Mouse (Mus musculus) intestine, postnatal 0 days (tissue): ENCODE measurements around the gene Hbb-y. TPM values are rescaled to one million over a fixed set of nuclear protein-coding genes. Genes with fewer than 3 reads are reported as not detected.

Experiments
- ATAC-seq: fragments of 200-750 bp; cut with Nextera tagmentation; 2 replicates; pipeline ENCODE4 v1.8.0; 2017; ENCODE audit warnings: mild to moderate bottlenecking, moderate TSS enrichment, moderate library complexity
- H3K27ac ChIP-seq: fragments of 300-500 bp; sonication (generic); 2 replicates; pipeline ENCODE4 v1.5.1; 2014; ENCODE audit warnings: mild to moderate bottlenecking, low read depth, low read length, moderate library complexity
- H3K27me3 ChIP-seq: fragments of 300-500 bp; sonication (generic); replicated peaks from 2 replicates; pipeline ENCODE4 v1.6.1; 2014; ENCODE audit warnings: low read length, mixed read lengths; ENCODE audit not compliant: control insufficient read depth, insufficient read depth
- H3K36me3 ChIP-seq: fragments of 300-500 bp; sonication (generic); 2 replicates; pipeline ENCODE4 v1.6.1; 2014; ENCODE audit warnings: mild to moderate bottlenecking, moderate library complexity; ENCODE audit not compliant: control insufficient read depth, insufficient read depth
- H3K4me1 ChIP-seq: fragments of 300-500 bp; sonication (generic); replicated peaks from 2 replicates; pipeline ENCODE4 v1.6.1; 2014; ENCODE audit warnings: antibody characterized with exemption, low read length, mixed read lengths; ENCODE audit not compliant: control insufficient read depth, insufficient read depth
- H3K4me2 ChIP-seq: fragments of 300-500 bp; sonication (generic); replicated peaks from 2 replicates; pipeline ENCODE4 v1.6.1; 2014; ENCODE audit warnings: low read depth, mild to moderate bottlenecking, moderate library complexity
- H3K4me3 ChIP-seq: fragments of 300-500 bp; sonication (generic); 2 replicates; pipeline ENCODE4 v1.5.1; 2014; ENCODE audit warnings: low read depth, low read length
- H3K9ac ChIP-seq: fragments of 300-500 bp; sonication (generic); 2 replicates; pipeline ENCODE4 v1.6.1; 2014; ENCODE audit warnings: mild to moderate bottlenecking, low read depth, low read length
- H3K9me3 ChIP-seq: fragments of 300-500 bp; sonication (generic); 2 replicates; pipeline ENCODE4 v1.6.1; 2016; ENCODE audit warnings: mixed run types; ENCODE audit not compliant: control insufficient read depth
- CTCF ChIP-seq: sonication (generic); IDR thresholded peaks from 2 replicates; pipeline ENCODE4 v1.5.1; 2016; ENCODE audit warnings: low read depth, mild to moderate bottlenecking, control low read depth, antibody characterized with exemption, moderate library complexity
- WGBS: fragments of 180-500 bp; shearing (Covaris S2); extraction: QIAGEN DNeasy Blood & Tissue Kit; methylation state at CpG from one replicate; pipeline ENCODE4 v1.1.7; 2014; 5-methylcytosine and 5-hydroxymethylcytosine counted together
- polyA plus RNA-seq: library from polyadenylated mRNA; unstranded; fragments of >200 nt; fragmentation: Nextera tagmentation; extraction: Ambion mirVana; gene quantifications from 2 replicates; pipeline ENCODE4 v1.2.1, GENCODE M21; 2015

The Hbb-y gene
- polyA plus RNA-seq, 1 experiment from 2014 or later: 0.52 TPM

- Histone ChIP-seq H3K4me3 (no peak overlapping the region), H3K27me3 (no peaks in the 10 kb centered on the region), H3K4me2 (no peak overlapping the region), H3K9me3 (no peaks in the 10 kb centered on the region), H3K27ac (no peak overlapping the region), H3K36me3 (no peaks in the 10 kb centered on the region), H3K9ac (no peak overlapping the region), H3K4me1 (no peaks in the 10 kb centered on the region)
- no peak for TF ChIP-seq CTCF
- no peak for ATAC-seq
Measured at GRCm38 (mm10) chr7:103865716-103866115, 12.7 kb upstream of the Hbb-y start.

DNA sequence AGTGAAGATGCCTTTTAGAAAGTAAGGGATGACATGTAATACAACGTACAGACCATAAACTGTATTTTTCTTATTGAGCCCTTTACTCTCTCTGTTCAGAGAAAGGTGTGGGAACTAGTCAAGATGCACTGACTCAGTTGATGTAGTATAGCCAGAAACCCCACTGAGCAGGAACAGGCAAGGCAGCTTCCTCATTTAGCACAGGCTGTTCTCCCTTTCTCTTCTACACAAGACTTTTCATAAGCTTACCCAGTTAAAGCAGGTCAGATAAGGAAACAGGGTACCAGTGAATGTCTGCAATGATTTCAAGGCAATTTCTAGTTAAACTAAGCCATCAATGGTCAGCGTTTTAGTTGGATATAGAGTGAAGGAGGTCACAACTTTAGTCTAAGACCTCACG is 8.5 kb upstream of the Hbb-y start:
- Histone ChIP-seq H3K27ac (no peak overlapping the region), H3K4me3 (no peak overlapping the region), H3K27me3 (no peaks in the 10 kb centered on the region), H3K4me2 (no peak overlapping the region), H3K4me1 (no peaks in the 10 kb centered on the region), H3K9ac (no peak overlapping the region), H3K9me3 (no peaks in the 10 kb centered on the region), H3K36me3 (no peaks in the 10 kb centered on the region)
- TF ChIP-seq CTCF: no peak
- no peak for ATAC-seq
- WGBS: 83% methylated on average over 3 of the region's 3 CpGs

DNA sequence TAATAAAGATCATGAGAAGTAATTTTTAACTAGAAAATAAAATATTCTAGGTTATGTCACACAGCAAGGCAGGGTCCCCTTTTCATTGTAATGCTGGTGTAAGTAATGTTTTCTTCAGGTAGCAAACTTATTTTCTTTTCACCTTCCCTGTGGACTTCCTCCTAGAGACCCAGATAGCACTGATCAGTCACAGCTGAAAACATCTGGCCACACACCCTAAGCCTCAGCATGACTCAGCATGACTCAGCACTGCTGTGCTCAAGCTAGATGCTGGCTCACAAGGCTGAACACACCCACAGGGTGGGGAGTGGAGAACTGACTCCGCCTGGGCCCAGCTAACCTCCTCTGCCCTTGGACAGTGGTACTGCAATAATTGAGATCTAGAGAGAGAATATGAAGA is 7.8 kb upstream of the Hbb-y start:
- Histone ChIP-seq H3K9me3 (no peaks in the 10 kb centered on the region), H3K4me1 (no peaks in the 10 kb centered on the region), H3K4me3 (no peak overlapping the region), H3K9ac (no peak overlapping the region), H3K27me3 (no peaks in the 10 kb centered on the region), H3K4me2 (no peak overlapping the region), H3K27ac (no peak overlapping the region), H3K36me3 (no peaks in the 10 kb centered on the region)
- ATAC-seq: peak; percentile 69; the same call in 1 of the 2 replicates
- TF ChIP-seq CTCF: no peak
- 41% methylated on average over 1 of the region's 1 CpGs for WGBS

- Histone ChIP-seq H3K36me3 (no peaks in the 10 kb centered on the region), H3K27ac (no peak overlapping the region), H3K9me3 (no peaks in the 10 kb centered on the region), H3K4me2 (no peak overlapping the region), H3K27me3 (no peaks in the 10 kb centered on the region), H3K4me1 (no peaks in the 10 kb centered on the region), H3K9ac (no peak overlapping the region), H3K4me3 (no peak overlapping the region)
- 40% methylated on average over 2 of the region's 2 CpGs for WGBS
- TF ChIP-seq CTCF: no peak
- ATAC-seq: no peak
Measured at GRCm38 (mm10) chr7:103859076-103859475, 6.1 kb upstream of the Hbb-y start.

GRCm38 (mm10) chr7:103854669-103855068 is 1.7 kb upstream of the Hbb-y start:
- no peak overlapping the region for H3K27ac ChIP-seq
- H3K36me3 ChIP-seq: no peaks in the 10 kb centered on the region
- no peaks in the 10 kb centered on the region for H3K9me3 ChIP-seq
- H3K9ac ChIP-seq: no peak overlapping the region
- no peak overlapping the region for H3K4me3 ChIP-seq
- H3K27me3 ChIP-seq: no peaks in the 10 kb centered on the region
- no peak for TF ChIP-seq CTCF
- H3K4me2 ChIP-seq: no peak overlapping the region
- H3K4me1 ChIP-seq: no peaks in the 10 kb centered on the region
- 61% methylated on average over 1 of the region's 1 CpGs for WGBS
- no peak for ATAC-seq

GRCm38 (mm10) chr7:103844525-103845325 is 8.3 kb downstream of the Hbb-y start:
- Histone ChIP-seq H3K27me3 (no peaks in the 10 kb centered on the region), H3K36me3 (no peaks in the 10 kb centered on the region), H3K9me3 (no peaks in the 10 kb centered on the region), H3K4me2 (no peak overlapping the region), H3K9ac (no peak overlapping the region), H3K4me1 (no peaks in the 10 kb centered on the region), H3K27ac (no peak overlapping the region), H3K4me3 (no peak overlapping the region)
- ATAC-seq: no peak
- TF ChIP-seq CTCF: no peak
- 33% methylated on average over 2 of the region's 2 CpGs for WGBS

GRCm38 (mm10) chr7:103843034-103843433 is 10.0 kb downstream of the Hbb-y start, which contains the start of gene Hbb-bh1:
Gene Hbb-bh1 (minus strand): TSS chr7:103843164.
- TF ChIP-seq CTCF: no peak
- H3K4me3 ChIP-seq: no peak within 1 kb of the TSS
- 63% methylated on average over 2 of the region's 2 CpGs for WGBS
- ATAC-seq: no peak
- no peaks in the 10 kb centered on the region for H3K27me3 ChIP-seq
- no peaks in the 10 kb centered on the region for H3K36me3 ChIP-seq
- H3K4me1 ChIP-seq: no peaks in the 10 kb centered on the region
- H3K27ac ChIP-seq: no peak within 1 kb of the TSS
- H3K9me3 ChIP-seq: no peaks in the 10 kb centered on the region
- no peak within 1 kb of the TSS for H3K4me2 ChIP-seq
- H3K9ac ChIP-seq: no peak within 1 kb of the TSS
